Mouse (Mus musculus) ES-E14 (cell line): ENCODE data around the gene Pld5. TPM values are rescaled to one million over a fixed set of nuclear protein-coding genes. Genes with fewer than 3 reads are reported as not detected.

Source experiments
- DNase-seq: peaks from one replicate; pipeline ENCODE4 v3.0.0-alpha.2; 2013; ENCODE audit warnings: low read depth, low spot score
- H3K27ac ChIP-seq: 2 replicates; pipeline ENCODE4 v1.5.1; 2012; ENCODE audit warnings: low read depth, mild to moderate bottlenecking, low read length, moderate library complexity, mixed read lengths; ENCODE audit not compliant: poor library complexity, insufficient read depth, severe bottlenecking
- H3K36me3 ChIP-seq: 2 replicates; pipeline ENCODE4 v1.6.1; 2012; ENCODE audit warnings: mild to moderate bottlenecking, low read length, moderate library complexity, mixed read lengths; ENCODE audit not compliant: control insufficient read depth, poor library complexity, insufficient read depth, severe bottlenecking
- H3K4me1 ChIP-seq, 2 experiments: fragments of 150-350 bp in 1 of 2; sonication (generic) in 1 of 2; 2 replicates each; pipeline ENCODE4 v1.6.1; 2012; ENCODE audit warnings: low read length in 2 of 2, mild to moderate bottlenecking in 1 of 2, mixed read lengths in 1 of 2; ENCODE audit not compliant: control insufficient read depth in 2 of 2, insufficient read depth in 2 of 2, poor library complexity in 1 of 2
- H3K4me3 ChIP-seq, 2 experiments: fragments of 150-350 bp in 1 of 2; sonication (generic) in 1 of 2; 2 replicates each; pipeline ENCODE4 v1.5.1; 2012; ENCODE audit warnings: low read length in 2 of 2, low read depth in 1 of 2, mild to moderate bottlenecking in 1 of 2, mixed read lengths in 1 of 2; ENCODE audit not compliant: insufficient read depth in 1 of 2, poor library complexity in 1 of 2, severe bottlenecking in 1 of 2
- H3K9ac ChIP-seq: 2 replicates; pipeline ENCODE4 v1.6.1; 2012; ENCODE audit warnings: low read depth, mild to moderate bottlenecking, low read length, mixed read lengths; ENCODE audit not compliant: poor library complexity, insufficient read depth, severe bottlenecking
- H3K9me3 ChIP-seq: fragments of 150-350 bp; sonication (generic); 2 replicates; pipeline ENCODE4 v1.6.1; 2012; ENCODE audit warnings: low read depth, mild to moderate bottlenecking, low read length; ENCODE audit not compliant: control insufficient read depth, insufficient read depth
- CHD2 ChIP-seq: IDR thresholded peaks from 2 replicates; pipeline ENCODE4 v1.6.1; 2014; ENCODE audit warnings: mild to moderate bottlenecking, low read depth, low read length, inconsistent platforms
- HCFC1 ChIP-seq: IDR thresholded peaks from 2 replicates; pipeline ENCODE4 v1.6.1; 2012; ENCODE audit warnings: low read length, inconsistent platforms, borderline replicate concordance; ENCODE audit not compliant: insufficient read depth
- MAFK ChIP-seq: IDR thresholded peaks from 2 replicates; pipeline ENCODE4 v1.6.1; 2014; ENCODE audit warnings: mild to moderate bottlenecking, low read depth, low read length, inconsistent platforms; ENCODE audit not compliant: insufficient read depth
- ZC3H11A ChIP-seq: IDR thresholded peaks from 2 replicates; pipeline ENCODE4 v1.6.1; 2012; ENCODE audit warnings: low read depth, mild to moderate bottlenecking, inconsistent platforms, low read length, borderline replicate concordance
- ZNF384 ChIP-seq: IDR thresholded peaks from 2 replicates; pipeline ENCODE4 v1.6.1; 2012; ENCODE audit warnings: low read depth, low read length, inconsistent platforms
- in situ Hi-C, 2 experiments: fragments of 600-800 bp; cut with MboI; formaldehyde crosslinking; loops; one replicate each; pipeline ENCODE4 v1.15.1; 2025; ENCODE audit warnings: low sequenced_read_pairs in 2 of 2, inconsistent platforms in 1 of 2; ENCODE audit not compliant: unreplicated experiment in 2 of 2
- total RNA-seq: library from RNA; depleted of rRNA; stranded (reverse); fragments of 300-350 nt; gene quantifications from 2 replicates; pipeline ENCODE4 v1.2.3, GENCODE M21; 2012

Pld5 gene
- total RNA-seq, 1 experiment = not detected

DNA sequence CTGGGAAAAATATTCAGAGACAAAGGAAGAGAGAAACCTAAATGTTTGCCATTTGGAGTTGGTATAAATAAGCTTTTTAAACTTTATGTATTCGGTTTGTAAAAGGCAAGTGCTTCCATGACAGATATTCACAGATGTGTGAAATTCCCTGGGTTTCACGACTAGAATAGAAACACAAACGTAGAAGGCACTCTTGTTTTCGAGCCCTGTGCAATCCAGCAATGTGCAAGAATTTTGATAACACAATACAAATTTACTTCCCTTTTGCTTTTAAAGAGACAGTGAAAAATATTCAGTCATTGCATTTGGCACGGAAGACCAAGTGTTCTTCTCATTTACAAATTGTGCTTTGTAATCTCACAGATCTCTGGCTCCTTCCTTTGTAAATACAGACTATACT is 200.6 kb downstream of the Pld5 start:
- no peak overlapping the region for H3K27ac ChIP-seq
- no peak for DNase-seq
- H3K4me3 ChIP-seq = no peak overlapping the region
- no peaks in the 10 kb centered on the region for H3K36me3 ChIP-seq
- TF ChIP-seq CHD2 (no peak), HCFC1 (no peak), MAFK (no peak), ZC3H11A (no peak), ZNF384 (no peak)
- H3K9me3 ChIP-seq = no peaks in the 10 kb centered on the region
- no peaks in the 10 kb centered on the region for H3K4me1 ChIP-seq
- H3K9ac ChIP-seq = no peak overlapping the region
- in situ Hi-C loops = no loop called here

DNA sequence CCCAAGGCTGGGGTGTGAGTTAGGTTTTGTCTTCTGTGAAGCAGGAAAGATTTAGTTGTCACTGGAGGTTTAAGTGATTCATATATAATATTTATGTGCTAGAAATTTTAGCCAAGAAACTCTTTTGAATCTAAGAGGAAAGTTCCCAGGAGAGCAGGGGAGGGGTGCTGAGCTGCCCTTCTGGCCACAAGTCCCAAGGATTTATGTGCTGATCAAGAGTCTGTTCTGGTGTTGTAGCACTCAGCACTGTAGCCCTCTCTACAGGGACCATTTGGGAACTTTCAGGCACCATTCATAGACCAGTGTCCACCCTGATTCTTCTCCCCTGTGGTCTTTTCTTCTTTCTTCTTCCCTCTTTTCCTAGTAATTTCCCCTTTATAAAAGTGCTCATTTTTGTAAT is 209.8 kb downstream of the Pld5 start:
- Histone ChIP-seq H3K9me3 (no peaks in the 10 kb centered on the region), H3K27ac (no peak overlapping the region), H3K9ac (no peak overlapping the region), H3K4me3 (no peak overlapping the region), H3K36me3 (no peaks in the 10 kb centered on the region), H3K4me1 (no peaks in the 10 kb centered on the region)
- no peak for DNase-seq
- in situ Hi-C loops = no loop called here
- TF ChIP-seq ZC3H11A (no peak), HCFC1 (no peak), ZNF384 (no peak), CHD2 (no peak), MAFK (no peak)

GRCm38 (mm10) chr1:176064471-176064870 is 210.6 kb downstream of the Pld5 start:
- Histone ChIP-seq H3K9ac (no peak overlapping the region), H3K4me1 (no peaks in the 10 kb centered on the region), H3K36me3 (no peaks in the 10 kb centered on the region), H3K27ac (no peak overlapping the region), H3K4me3 (no peak overlapping the region), H3K9me3 (no peaks in the 10 kb centered on the region)
- in situ Hi-C loops = no loop called here
- DNase-seq = no peak
- TF ChIP-seq HCFC1 (no peak), MAFK (no peak), ZC3H11A (no peak), ZNF384 (no peak), CHD2 (no peak)

- H3K4me3 ChIP-seq = no peak overlapping the region
- H3K36me3 ChIP-seq = no peaks in the 10 kb centered on the region
- no peak for DNase-seq
- H3K9ac ChIP-seq = no peak overlapping the region
- H3K4me1 ChIP-seq = no peaks in the 10 kb centered on the region
- no peaks in the 10 kb centered on the region for H3K9me3 ChIP-seq
- no peak overlapping the region for H3K27ac ChIP-seq
- in situ Hi-C loops = no loop called here
- TF ChIP-seq HCFC1 (no peak), ZNF384 (no peak), ZC3H11A (no peak), CHD2 (no peak), MAFK (no peak)
Measured at GRCm38 (mm10) chr1:176053653-176054052, 221.5 kb downstream of the Pld5 start.

DNA sequence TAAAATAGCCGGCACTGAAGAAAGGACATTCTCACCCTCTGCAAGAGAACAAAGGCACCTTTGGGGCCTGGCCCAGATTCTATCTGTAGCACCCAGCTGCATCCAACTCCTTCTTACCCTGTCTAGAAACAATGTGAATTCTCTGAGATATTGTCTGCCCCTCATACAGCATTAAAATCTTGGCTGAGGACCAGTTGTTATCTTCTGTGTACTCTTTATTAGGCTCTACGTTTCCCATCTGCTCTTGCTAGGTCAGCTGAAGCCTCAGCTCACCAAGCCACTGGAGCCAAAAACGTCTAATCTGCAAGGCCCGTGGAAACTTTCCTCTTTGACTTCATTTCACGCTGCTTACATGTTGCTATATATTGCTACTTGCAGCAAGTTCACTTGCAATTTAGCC is 228.1 kb downstream of the Pld5 start:
- TF ChIP-seq MAFK = no peak
- TF ChIP-seq ZNF384 = no peak
- TF ChIP-seq ZC3H11A = no peak
- no peak for TF ChIP-seq CHD2
- no peak for TF ChIP-seq HCFC1
- H3K9me3 ChIP-seq = no peaks in the 10 kb centered on the region
- no peak for DNase-seq
- no peaks in the 10 kb centered on the region for H3K4me1 ChIP-seq
- in situ Hi-C loops = no loop called here
- H3K36me3 ChIP-seq = no peaks in the 10 kb centered on the region
- no peak overlapping the region for H3K27ac ChIP-seq
- H3K9ac ChIP-seq = no peak overlapping the region
- no peak overlapping the region for H3K4me3 ChIP-seq
